Mouse (Mus musculus) regulatory T cell (primary cell): ENCODE measurements around the gene Radil.

ENCODE experiments used
- in situ Hi-C: fragments of 300-600 bp; cut with MboI, MseI; formaldehyde crosslinking; loops from one replicate; pipeline ENCODE4 v1.15.1; 2025; ENCODE audit warnings: high pct_unique_total_duplicates

The Radil gene

DNA sequence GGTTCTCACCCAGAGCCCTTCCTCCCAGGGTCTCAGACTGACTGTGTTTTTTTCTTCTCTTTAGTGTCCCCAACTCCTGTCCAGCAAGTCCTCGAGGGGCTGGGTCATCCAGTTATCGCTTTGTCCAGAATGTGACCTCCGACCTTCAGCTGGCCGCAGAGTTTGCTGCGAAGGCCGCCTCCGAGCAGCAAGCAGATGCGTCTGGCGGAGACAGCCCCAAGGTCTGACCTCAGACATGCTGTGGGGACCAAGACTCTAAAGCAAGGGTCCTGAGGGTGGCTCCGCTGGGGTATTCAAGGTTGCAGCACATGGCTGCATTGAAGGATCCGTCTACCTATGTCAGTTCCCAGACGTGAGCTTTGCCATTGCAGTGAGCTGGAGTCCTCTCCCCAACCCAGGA is 102.3 kb downstream of the Radil start:
- in situ Hi-C loops: no loop called here

DNA sequence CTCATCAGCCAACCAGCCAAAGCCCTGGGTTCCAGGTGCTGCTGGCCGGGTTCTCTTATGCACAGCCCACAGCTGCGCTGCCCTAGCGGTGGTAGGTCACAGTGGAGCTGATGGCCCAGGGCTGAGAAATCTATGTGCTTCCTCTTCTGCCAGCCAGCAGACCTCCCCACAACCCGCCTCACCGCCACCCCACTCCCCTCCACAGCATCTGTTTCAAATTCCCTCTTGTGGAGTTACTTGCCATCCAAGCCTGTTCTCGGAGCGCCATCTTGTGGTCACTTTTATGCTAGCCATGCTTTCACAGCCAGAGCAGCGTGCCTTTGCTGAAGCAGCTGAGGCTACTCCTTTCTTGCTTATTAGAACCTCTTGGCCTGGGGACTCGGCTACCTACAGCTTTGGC is 102.8 kb downstream of the Radil start:
- in situ Hi-C loops: no loop called here

DNA sequence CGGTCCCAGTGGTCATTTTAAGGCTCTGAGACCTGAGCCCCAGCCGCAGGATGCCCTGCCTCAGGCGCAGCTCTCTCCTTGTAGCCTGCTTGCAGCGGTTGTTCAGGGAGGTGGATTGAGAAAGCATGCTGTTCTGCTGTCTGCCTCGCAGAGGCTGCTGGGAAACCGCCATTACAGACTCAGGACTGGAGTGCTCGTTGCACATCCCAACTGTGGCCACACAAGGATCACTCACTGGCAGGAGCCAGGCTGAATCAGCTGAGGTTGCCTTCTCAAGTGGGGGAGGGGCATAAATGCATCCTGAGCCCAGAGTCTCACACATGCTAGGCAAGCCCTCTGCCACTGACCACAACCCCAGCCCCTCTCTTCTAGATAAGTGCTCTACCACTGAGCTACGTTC is 105.2 kb downstream of the Radil start:
- in situ Hi-C loops: no loop called here

DNA sequence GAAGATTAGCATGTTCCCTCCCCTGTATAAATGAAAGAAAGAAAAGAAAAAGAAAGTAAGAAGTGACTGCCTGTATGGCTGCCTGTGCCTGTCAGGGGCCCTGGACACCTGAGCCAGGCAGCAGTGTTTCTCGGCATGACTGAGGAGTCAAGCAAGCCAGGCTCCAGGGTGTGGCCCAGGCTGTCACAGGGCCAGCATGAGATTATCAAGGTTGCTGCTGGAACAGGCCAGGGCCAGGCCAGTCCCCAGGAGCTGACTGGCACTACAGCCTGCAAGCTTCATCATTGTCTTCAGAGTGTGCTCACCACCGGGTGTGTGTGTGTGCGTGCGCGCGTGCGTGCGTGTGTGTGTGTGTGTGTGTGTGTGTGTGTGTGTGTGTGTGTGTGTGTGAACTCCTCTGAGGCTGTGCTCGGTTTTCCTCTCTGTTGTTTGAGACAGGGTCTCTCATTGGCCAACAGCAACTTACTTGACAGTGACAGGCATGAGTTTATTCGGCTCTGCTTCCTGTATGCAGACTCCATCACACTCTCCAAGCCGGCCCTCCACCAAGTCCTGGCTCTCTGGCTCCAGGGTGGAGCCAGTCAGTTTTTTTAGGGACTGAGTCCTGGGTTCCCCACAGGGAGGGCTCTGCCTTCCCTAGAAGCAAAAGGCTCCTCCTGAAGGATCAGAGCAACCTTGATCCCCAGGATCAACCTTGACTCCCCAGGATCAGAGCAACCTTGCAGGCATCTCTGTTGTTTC is 105.9 kb downstream of the Radil start:
- in situ Hi-C loops: loop anchor here (5.0 kb wide), 4 partner anchors 38 to 1833 kb away; partner anchors contain the start of gene Tecpr1

DNA sequence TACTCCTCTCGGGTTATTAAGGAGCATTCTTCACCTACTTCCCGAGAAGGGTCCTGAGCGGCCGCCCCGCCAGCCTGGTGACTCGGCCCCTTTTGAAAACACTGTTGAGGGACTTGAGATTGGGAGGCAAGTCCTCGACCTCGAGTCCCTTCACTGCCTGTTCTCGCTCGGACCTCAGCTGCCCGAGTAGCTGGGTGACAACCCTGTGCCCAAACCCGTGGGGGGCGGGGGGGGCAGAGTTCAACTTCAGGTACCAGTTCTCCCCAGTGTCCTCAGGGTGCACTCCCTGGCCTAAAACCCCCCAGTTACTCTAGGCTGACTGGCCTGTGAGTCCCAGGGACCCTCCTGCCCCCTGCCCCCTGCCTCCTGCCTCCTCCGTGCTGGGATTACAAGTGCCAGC is 106.9 kb downstream of the Radil start:
- in situ Hi-C loops: loop anchor here (5.0 kb wide), 4 partner anchors 37 to 1832 kb away; partner anchors contain the start of gene Tecpr1

DNA sequence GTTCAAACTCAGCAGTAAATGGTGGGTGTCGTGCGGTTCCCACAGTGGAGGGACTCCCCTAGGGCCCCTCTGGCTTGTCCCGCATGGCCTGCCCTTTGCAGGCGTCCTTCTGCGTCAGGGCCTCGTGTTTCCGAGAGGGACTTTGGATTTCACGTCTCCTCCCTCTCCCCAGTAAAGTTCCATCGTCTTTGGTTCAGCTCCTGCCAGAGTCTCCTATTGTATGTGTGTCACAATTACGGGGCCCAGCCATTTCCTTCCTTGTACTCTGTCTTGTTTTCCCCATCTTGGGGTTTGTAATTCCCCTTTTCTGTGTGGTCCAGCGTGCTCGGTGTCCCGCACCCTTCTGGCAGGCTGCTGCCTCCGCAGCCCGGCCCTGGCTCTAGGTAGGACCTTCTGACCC is 107.4 kb downstream of the Radil start:
- in situ Hi-C loops: loop anchor here (5.0 kb wide), 4 partner anchors 36 to 1831 kb away; partner anchors contain the start of gene Tecpr1

DNA sequence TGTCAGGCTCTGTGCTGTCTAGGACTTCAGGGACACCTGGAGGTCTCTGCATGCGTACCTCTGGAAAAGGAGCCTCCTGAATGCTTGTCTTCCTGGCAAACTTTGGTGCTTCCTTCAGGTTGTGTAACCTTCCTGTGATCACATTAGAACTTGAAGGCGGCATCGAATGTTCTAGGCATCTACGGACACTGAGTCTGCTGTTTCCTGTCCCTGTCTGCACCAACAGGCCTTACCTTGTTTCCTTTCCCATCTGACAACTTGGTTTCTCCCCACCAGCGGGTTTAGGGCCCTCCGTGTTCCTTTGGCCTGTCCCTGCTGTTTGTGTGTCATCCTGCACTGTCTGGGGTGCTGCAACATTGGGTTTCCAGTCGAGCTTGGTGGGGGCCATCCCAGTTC is 108.9 kb downstream of the Radil start:
- in situ Hi-C loops: loop anchor here (5.0 kb wide), 4 partner anchors 35 to 1830 kb away; partner anchors contain the start of gene Tecpr1

DNA sequence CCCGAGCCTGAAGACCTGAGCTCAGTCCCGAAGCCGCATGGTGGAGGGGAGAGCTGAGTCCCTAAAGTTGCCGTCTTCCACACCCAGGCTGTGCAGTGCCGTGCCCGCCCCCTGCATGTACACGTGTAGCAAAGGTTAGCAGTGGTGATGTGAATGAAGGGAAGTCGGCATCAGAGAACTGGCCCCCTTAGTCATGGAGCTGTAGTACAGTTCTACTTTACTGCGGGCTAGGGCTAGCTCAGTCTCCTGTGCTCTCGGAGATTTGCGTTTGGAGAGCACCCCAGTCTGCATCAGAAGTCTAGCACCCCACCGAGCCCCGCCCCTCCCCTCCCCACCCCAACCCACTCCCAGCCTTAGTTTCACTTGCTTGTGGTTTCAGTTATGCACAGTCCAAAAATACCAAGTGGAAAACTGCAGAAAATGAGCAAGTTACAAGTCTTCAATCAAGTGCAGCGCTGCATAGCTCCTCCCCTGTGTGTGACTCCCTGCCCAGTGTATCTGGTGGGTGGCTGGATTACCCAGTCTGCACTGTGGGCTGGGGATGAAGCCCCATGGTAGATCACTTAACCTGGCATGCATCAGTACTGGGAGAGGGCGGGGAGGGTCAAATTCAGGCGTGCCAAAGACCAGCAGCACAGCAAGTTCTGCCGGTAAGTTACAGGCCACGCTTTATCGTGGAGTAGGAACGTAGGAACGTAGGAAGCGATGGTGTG is 109.4 kb downstream of the Radil start:
- in situ Hi-C loops: loop anchor here (5.0 kb wide), 4 partner anchors 34 to 1829 kb away; partner anchors contain the start of gene Tecpr1

DNA sequence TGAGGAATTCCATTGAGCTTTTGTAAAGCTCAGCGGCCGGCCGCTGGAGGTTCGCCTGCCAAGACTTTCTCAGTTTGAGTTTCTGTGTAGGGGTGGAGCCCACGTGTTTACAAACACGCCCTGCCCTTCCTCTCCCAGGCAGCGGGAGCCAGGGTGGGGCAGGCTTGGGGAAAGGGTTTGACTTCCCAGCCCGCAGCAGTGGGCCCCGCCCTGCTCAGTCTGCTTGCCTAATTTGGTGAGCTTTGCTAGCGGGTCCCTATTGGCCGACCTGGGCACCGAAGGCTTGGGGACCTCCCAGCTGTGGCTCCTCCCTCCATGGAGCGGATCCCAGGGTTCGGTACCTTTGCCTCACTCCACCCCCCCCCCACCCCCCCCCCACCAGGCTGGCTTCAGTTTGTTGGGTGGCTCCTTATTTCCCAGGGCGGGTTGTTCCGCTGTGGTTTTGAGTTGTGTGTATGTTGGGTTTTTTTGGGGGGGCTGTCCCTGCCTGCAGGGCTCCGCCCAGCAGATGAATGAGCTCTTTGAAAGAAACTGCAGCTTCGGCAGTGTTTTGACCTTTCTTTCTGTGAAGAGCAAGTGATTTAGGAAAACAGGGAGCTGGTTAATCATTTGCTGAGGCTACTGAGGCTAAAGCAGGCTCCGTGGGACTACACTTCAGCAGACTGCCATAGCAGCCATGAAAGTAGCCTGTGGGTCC is 110.3 kb downstream of the Radil start:
- in situ Hi-C loops: loop anchor here (5.0 kb wide), 4 partner anchors 33 to 1828 kb away; partner anchors contain the start of gene Tecpr1

DNA sequence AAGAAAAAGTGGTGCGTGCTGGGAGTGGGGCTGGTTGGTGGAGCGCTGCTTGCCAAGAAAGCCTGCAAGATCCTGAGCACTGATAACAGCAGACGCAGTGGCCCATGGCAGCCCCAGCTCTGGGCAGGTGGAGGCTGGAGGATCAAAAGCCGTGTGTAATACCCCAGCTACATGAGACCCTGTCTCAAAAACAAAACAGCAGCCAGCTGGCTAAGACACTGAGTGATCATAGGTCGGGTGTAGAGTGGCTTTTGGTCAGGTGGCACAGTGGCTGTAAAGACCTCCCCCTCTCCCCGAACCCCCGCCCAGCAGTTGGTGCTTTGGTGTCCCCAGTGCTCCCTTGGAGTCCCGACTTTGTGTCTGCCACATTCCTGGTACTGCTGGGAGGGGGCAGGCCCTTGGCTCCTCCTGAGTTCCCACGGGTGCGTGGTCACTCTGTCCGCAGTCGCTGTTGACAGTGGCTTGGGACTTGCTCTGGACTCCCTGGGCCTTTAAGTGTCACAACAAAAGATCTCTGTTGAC is 110.9 kb downstream of the Radil start:
- in situ Hi-C loops: loop anchor here (5.0 kb wide), 4 partner anchors 33 to 1828 kb away; partner anchors contain the start of gene Tecpr1

DNA sequence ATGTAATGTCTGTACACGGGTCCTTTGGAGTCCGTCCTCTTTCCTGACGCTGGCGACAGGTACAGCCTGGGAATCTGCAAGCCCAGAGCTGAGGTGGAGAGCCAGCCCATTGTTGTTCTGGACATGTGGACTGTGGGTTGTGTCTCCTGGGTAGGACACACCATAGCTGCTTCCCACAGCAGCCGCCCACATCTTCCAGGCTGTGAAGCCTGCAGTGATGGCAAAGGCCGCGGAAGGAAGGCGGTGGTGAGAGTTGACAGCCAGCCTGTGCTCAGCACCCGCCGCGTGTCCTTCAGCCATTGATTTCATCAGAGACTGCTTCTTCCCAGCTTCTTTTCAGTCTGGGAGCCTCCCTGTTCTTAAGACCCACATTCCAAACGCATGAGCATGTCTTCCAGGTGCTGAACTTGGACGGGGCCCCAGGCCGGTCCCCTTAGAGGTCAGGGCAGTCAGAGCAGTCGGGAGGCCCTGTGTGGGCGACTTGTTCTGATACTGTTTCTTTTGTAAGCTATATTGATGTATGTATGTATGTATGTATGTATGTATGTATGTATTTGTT is 112.4 kb downstream of the Radil start:
- in situ Hi-C loops: no loop called here

DNA sequence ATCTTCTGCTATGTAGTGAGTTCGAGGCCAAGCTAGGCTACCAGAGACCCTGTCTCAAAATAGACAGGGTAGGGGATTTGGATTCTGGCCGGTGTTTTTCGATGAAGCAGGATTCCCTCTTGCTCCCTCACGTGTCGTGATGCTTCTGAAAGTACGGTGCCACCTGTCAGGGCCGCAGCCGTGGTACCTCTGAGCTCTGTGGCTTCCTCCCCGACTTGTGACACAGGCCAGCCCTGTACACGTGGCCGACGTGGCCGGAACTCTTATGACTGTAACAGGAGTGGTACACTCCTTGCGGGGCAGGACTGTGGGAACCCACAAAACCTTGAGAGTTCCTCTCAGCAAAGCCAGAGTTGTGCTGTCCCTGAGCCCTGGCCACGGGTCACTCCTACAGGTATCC is 115.2 kb downstream of the Radil start:
- in situ Hi-C loops: no loop called here
